Mouse (Mus musculus): ENCODE data around the gene Nipsnap3a. TPM values are rescaled to one million over a fixed set of nuclear protein-coding genes. Genes with fewer than 3 reads are reported as not detected.
A peak's percentile ranks its signal among the peaks of the same experiment; 100 is the strongest.

Nipsnap3a gene
- polyA plus RNA-seq, 1 experiment from 2014 or later: not detected

- Histone ChIP-seq H3K4me3 (ENCODE audit: low read length) (no peak overlapping the region), H3K4me1 (ENCODE audit: control insufficient read depth, insufficient read depth, low read depth, low read length) (peaks cover 5% of the 10 kb centered on the region), H3K9me3 (ENCODE audit: control insufficient read depth, low read length) (no peaks in the 10 kb centered on the region), H3K27ac (ENCODE audit: low read depth, low read length) (no peak overlapping the region), H3K9ac (ENCODE audit: low read depth, low read length) (no peak overlapping the region), H3K27me3 (replicated peaks; ENCODE audit: control insufficient read depth, insufficient read depth, low read length) (no peaks in the 10 kb centered on the region), H3K36me3 (ENCODE audit: control insufficient read depth, insufficient read depth, low read length) (no peaks in the 10 kb centered on the region), H3K4me2 (ENCODE audit: low read length) (no peak overlapping the region)
- no peak for ATAC-seq
- WGBS: 71% methylated on average over 4 of the region's 4 CpGs
Measured at GRCm38 (mm10) chr4:53009183-53009582, 20.1 kb downstream of the Nipsnap3a start.

DNA sequence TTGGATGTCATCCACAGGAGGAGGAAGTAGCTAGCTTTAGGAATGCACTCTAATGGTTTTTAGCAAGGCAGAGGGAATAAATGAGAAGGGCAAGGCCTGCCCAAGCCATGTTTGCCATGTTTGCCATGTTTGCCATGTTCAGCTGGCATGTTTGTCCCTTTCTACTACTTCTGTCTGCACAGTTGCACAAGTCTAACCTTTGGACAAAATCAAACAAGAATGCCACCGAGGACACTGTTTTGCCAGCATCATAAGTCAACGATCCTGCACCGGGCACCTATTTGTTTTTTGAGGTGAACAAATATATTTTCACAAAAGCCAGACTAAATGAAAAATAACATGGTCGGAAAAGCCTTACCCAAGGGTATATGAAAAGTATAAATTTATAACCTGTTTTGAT lies 20.8 kb downstream of the Nipsnap3a start:
- no peak overlapping the region for H3K27ac ChIP-seq (ENCODE audit: low read depth, low read length)
- peaks cover 5% of the 10 kb centered on the region for H3K4me1 ChIP-seq (ENCODE audit: control insufficient read depth, insufficient read depth, low read depth, low read length)
- no peak overlapping the region for H3K4me2 ChIP-seq (ENCODE audit: low read length)
- H3K36me3 ChIP-seq (ENCODE audit: control insufficient read depth, insufficient read depth, low read length): peaks cover under 1% of the 10 kb centered on the region
- H3K9ac ChIP-seq (ENCODE audit: low read depth, low read length): no peak overlapping the region
- WGBS: 91% methylated on average over 4 of the region's 4 CpGs
- no peaks in the 10 kb centered on the region for H3K27me3 ChIP-seq (replicated peaks; ENCODE audit: control insufficient read depth, insufficient read depth, low read length)
- no peaks in the 10 kb centered on the region for H3K9me3 ChIP-seq (ENCODE audit: control insufficient read depth, low read length)
- H3K4me3 ChIP-seq (ENCODE audit: low read length): no peak overlapping the region
- no peak for ATAC-seq

DNA sequence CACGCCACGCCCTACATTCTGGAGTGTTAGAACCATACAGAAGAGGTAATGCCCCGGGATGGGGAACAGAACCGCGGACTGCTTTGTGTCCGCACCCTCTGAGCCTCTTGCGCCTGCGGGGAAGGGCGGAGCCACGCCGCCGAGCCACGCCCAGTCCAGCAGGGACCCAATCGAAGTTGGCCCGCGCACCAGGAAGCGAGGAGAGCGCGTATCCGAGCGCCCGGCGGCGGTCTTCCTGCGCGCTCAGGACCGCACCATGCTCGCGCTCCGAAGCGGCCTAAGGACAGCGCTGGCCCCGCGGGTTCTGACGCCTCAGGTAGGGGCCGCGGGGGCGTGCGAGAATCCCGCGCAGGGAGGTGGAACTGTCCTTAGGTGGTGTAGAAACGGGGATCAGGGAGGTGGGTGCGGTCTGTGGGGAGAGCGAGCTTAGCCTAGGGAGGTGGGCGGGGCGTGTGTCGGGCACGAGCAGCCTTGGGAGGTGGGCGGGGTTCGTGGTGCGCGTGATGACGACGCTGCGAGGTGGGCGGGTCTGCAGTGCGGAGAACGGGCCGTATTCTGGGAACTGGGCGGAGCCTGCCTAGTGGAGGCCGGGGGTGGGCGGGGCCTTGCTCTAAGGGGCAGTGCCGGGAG lies 22.8 kb downstream of the Nipsnap3a start, which contains the start of gene Nipsnap3b:
Gene Nipsnap3b, plus strand, starts transcription at position 149 of the 630 bp plus-strand sequence.
- H3K4me1 ChIP-seq (ENCODE audit: control insufficient read depth, insufficient read depth, low read depth, low read length): peaks cover 5% of the 10 kb centered on the region
- peak within 1 kb of the TSS; percentile 90 for H3K4me3 ChIP-seq (ENCODE audit: low read length)
- H3K27ac ChIP-seq (ENCODE audit: low read depth, low read length): peak within 1 kb of the TSS; percentile 93
- no peaks in the 10 kb centered on the region for H3K27me3 ChIP-seq (replicated peaks; ENCODE audit: control insufficient read depth, insufficient read depth, low read length)
- no peaks in the 10 kb centered on the region for H3K9me3 ChIP-seq (ENCODE audit: control insufficient read depth, low read length)
- WGBS: under 1% methylated on average over 61 of the region's 63 CpGs
- peak within 1 kb of the TSS; percentile 94 for H3K9ac ChIP-seq (ENCODE audit: low read depth, low read length)
- peaks cover 15% of the 10 kb centered on the region for H3K36me3 ChIP-seq (ENCODE audit: control insufficient read depth, insufficient read depth, low read length)
- peak within 1 kb of the TSS; percentile 77 for H3K4me2 ChIP-seq (ENCODE audit: low read length)
- peak; percentile 96 for ATAC-seq

GRCm38 (mm10) chr4:53014421-53014820 lies 25.3 kb downstream of the Nipsnap3a start:
- Histone ChIP-seq H3K4me2 (ENCODE audit: low read length) (no peak overlapping the region), H3K9ac (ENCODE audit: low read depth, low read length) (no peak overlapping the region), H3K9me3 (ENCODE audit: control insufficient read depth, low read length) (no peaks in the 10 kb centered on the region), H3K27ac (ENCODE audit: low read depth, low read length) (no peak overlapping the region), H3K4me3 (ENCODE audit: low read length) (no peak overlapping the region), H3K27me3 (replicated peaks; ENCODE audit: control insufficient read depth, insufficient read depth, low read length) (no peaks in the 10 kb centered on the region), H3K36me3 (ENCODE audit: control insufficient read depth, insufficient read depth, low read length) (peaks cover 28% of the 10 kb centered on the region), H3K4me1 (ENCODE audit: control insufficient read depth, insufficient read depth, low read depth, low read length) (peaks cover 5% of the 10 kb centered on the region)
- WGBS: 94% methylated on average over 7 of the region's 7 CpGs
- ATAC-seq: no peak

GRCm38 (mm10) chr4:53015024-53015423 lies 26.0 kb downstream of the Nipsnap3a start:
- over 99% methylated on average over 3 of the region's 3 CpGs for WGBS
- no peak overlapping the region for H3K4me2 ChIP-seq (ENCODE audit: low read length)
- H3K27ac ChIP-seq (ENCODE audit: low read depth, low read length): no peak overlapping the region
- no peak for ATAC-seq
- no peak overlapping the region for H3K9ac ChIP-seq (ENCODE audit: low read depth, low read length)
- peaks cover 28% of the 10 kb centered on the region for H3K36me3 ChIP-seq (ENCODE audit: control insufficient read depth, insufficient read depth, low read length)
- no peaks in the 10 kb centered on the region for H3K9me3 ChIP-seq (ENCODE audit: control insufficient read depth, low read length)
- H3K4me3 ChIP-seq (ENCODE audit: low read length): no peak overlapping the region
- H3K4me1 ChIP-seq (ENCODE audit: control insufficient read depth, insufficient read depth, low read depth, low read length): peaks cover 5% of the 10 kb centered on the region
- no peaks in the 10 kb centered on the region for H3K27me3 ChIP-seq (replicated peaks; ENCODE audit: control insufficient read depth, insufficient read depth, low read length)

- no peak for ATAC-seq
- Histone ChIP-seq H3K9ac (ENCODE audit: low read depth, low read length) (no peak overlapping the region), H3K27ac (ENCODE audit: low read depth, low read length) (no peak overlapping the region), H3K4me2 (ENCODE audit: low read length) (no peak overlapping the region), H3K36me3 (ENCODE audit: control insufficient read depth, insufficient read depth, low read length) (peaks cover 41% of the 10 kb centered on the region), H3K4me3 (ENCODE audit: low read length) (no peak overlapping the region), H3K9me3 (ENCODE audit: control insufficient read depth, low read length) (no peaks in the 10 kb centered on the region), H3K4me1 (ENCODE audit: control insufficient read depth, insufficient read depth, low read depth, low read length) (no peaks in the 10 kb centered on the region), H3K27me3 (replicated peaks; ENCODE audit: control insufficient read depth, insufficient read depth, low read length) (no peaks in the 10 kb centered on the region)
- 85% methylated on average over 1 of the region's 1 CpGs for whole genome bisulfite sequencing
Measured at GRCm38 (mm10) chr4:53018392-53018791, 29.3 kb downstream of the Nipsnap3a start.

GRCm38 (mm10) chr4:53023189-53023925 lies 34.3 kb downstream of the Nipsnap3a start:
- Histone ChIP-seq H3K9me3 (ENCODE audit: control insufficient read depth, low read length) (no peaks in the 10 kb centered on the region), H3K4me2 (ENCODE audit: low read length) (no peak overlapping the region), H3K27me3 (replicated peaks; ENCODE audit: control insufficient read depth, insufficient read depth, low read length) (no peaks in the 10 kb centered on the region), H3K9ac (ENCODE audit: low read depth, low read length) (no peak overlapping the region), H3K36me3 (ENCODE audit: control insufficient read depth, insufficient read depth, low read length) (peaks cover 23% of the 10 kb centered on the region), H3K4me3 (ENCODE audit: low read length) (no peak overlapping the region), H3K4me1 (ENCODE audit: control insufficient read depth, insufficient read depth, low read depth, low read length) (no peaks in the 10 kb centered on the region), H3K27ac (ENCODE audit: low read depth, low read length) (no peak overlapping the region)
- ATAC-seq: no peak
- WGBS: 98% methylated on average over 14 of the region's 14 CpGs

- H3K9ac ChIP-seq (ENCODE audit: low read depth, low read length): no peak overlapping the region
- no peak overlapping the region for H3K4me2 ChIP-seq (ENCODE audit: low read length)
- no peaks in the 10 kb centered on the region for H3K27me3 ChIP-seq (replicated peaks; ENCODE audit: control insufficient read depth, insufficient read depth, low read length)
- 91% methylated on average over 4 of the region's 4 CpGs for WGBS
- H3K4me3 ChIP-seq (ENCODE audit: low read length): no peak overlapping the region
- no peaks in the 10 kb centered on the region for H3K9me3 ChIP-seq (ENCODE audit: control insufficient read depth, low read length)
- ATAC-seq: no peak
- H3K36me3 ChIP-seq (ENCODE audit: control insufficient read depth, insufficient read depth, low read length): peaks cover 19% of the 10 kb centered on the region
- no peak overlapping the region for H3K27ac ChIP-seq (ENCODE audit: low read depth, low read length)
- no peaks in the 10 kb centered on the region for H3K4me1 ChIP-seq (ENCODE audit: control insufficient read depth, insufficient read depth, low read depth, low read length)
Measured at GRCm38 (mm10) chr4:53024397-53024796, 35.3 kb downstream of the Nipsnap3a start.

GRCm38 (mm10) chr4:53027811-53028210 lies 38.7 kb downstream of the Nipsnap3a start:
- no peak overlapping the region for H3K4me3 ChIP-seq (ENCODE audit: low read length)
- ATAC-seq: no peak
- 87% methylated on average over 3 of the region's 3 CpGs for WGBS

More at GRCm38 (mm10) chr4:53027811-53028210, 38.7 kb downstream of the Nipsnap3a start:
- no peaks in the 10 kb centered on the region for H3K4me1 ChIP-seq (ENCODE audit: control insufficient read depth, insufficient read depth, low read depth, low read length)
- H3K27ac ChIP-seq (ENCODE audit: low read depth, low read length): no peak overlapping the region
- H3K9ac ChIP-seq (ENCODE audit: low read depth, low read length): no peak overlapping the region
- H3K27me3 ChIP-seq (replicated peaks; ENCODE audit: control insufficient read depth, insufficient read depth, low read length): no peaks in the 10 kb centered on the region
- H3K36me3 ChIP-seq (ENCODE audit: control insufficient read depth, insufficient read depth, low read length): peaks cover 11% of the 10 kb centered on the region
- H3K9me3 ChIP-seq (ENCODE audit: control insufficient read depth, low read length): no peaks in the 10 kb centered on the region
- no peak overlapping the region for H3K4me2 ChIP-seq (ENCODE audit: low read length)

Measured in hindbrain, embryonic 16.5 days (tissue).